Mouse (Mus musculus) cerebellum, adult 9-11 months (tissue): ENCODE data around the gene Psmd2.
A peak's percentile ranks its signal among the peaks of the same experiment; 100 is the strongest.

Experiments
- DNase-seq: peaks from one replicate; pipeline ENCODE4 v3.0.0; 2022

Gene Psmd2

GRCm38 (mm10) chr16:20651076-20651946, at the start of gene Psmd2:
TSS of gene Psmd2 (plus strand) at chr16:20651652.
- DNase-seq = peak; percentile 96

GRCm38 (mm10) chr16:20604705-20605104, 46.7 kb upstream of the Psmd2 start:
- DNase-seq = no peak

GRCm38 (mm10) chr16:20610501-20611356, 40.7 kb upstream of the Psmd2 start:
- peak; percentile 74 for DNase-seq

- DNase-seq = peak; percentile 86
Measured at GRCm38 (mm10) chr16:20611357-20612227, 39.9 kb upstream of the Psmd2 start, which contains the start of the genes Eef1akmt4, Gm49333 and Alg3. TSS of gene Eef1akmt4 (plus strand) at chr16:20611593. TSS of gene Gm49333 (plus strand) at chr16:20611610. TSS of gene Alg3 (minus strand) at chr16:20611735.

- peak; percentile 64 for DNase-seq
Measured at GRCm38 (mm10) chr16:20619541-20620398, 31.7 kb upstream of the Psmd2 start.

- no peak for DNase-seq
Measured at GRCm38 (mm10) chr16:20620399-20620735, 31.1 kb upstream of the Psmd2 start.

- no peak for DNase-seq
Measured at GRCm38 (mm10) chr16:20620751-20621190, 30.7 kb upstream of the Psmd2 start.

- DNase-seq = peak; percentile 89
Measured at GRCm38 (mm10) chr16:20621191-20621990, 30.1 kb upstream of the Psmd2 start, which contains the start of gene Camk2n2. TSS of gene Camk2n2 (minus strand) at chr16:20621287.

- DNase-seq = peak; percentile 86
Measured at GRCm38 (mm10) chr16:20621991-20622685, 29.3 kb upstream of the Psmd2 start.

GRCm38 (mm10) chr16:20623211-20623610, 28.2 kb upstream of the Psmd2 start:
- no peak for DNase-seq

GRCm38 (mm10) chr16:20628871-20629391, 22.5 kb upstream of the Psmd2 start:
- no peak for DNase-seq

GRCm38 (mm10) chr16:20629731-20630634, 21.5 kb upstream of the Psmd2 start, which contains the start of gene Ece2:
TSS of gene Ece2 (plus strand) at chr16:20629828.
- peak; percentile 75 for DNase-seq

- DNase-seq = no peak
Measured at GRCm38 (mm10) chr16:20637410-20637809, 14.0 kb upstream of the Psmd2 start.

GRCm38 (mm10) chr16:20638367-20638766, 13.1 kb upstream of the Psmd2 start:
- no peak for DNase-seq

GRCm38 (mm10) chr16:20642161-20642560, 9.3 kb upstream of the Psmd2 start:
- peak; percentile 70 for DNase-seq

- DNase-seq = no peak
Measured at GRCm38 (mm10) chr16:20643911-20644310, 7.5 kb upstream of the Psmd2 start.

GRCm38 (mm10) chr16:20651947-20652310, 477 bp downstream of the Psmd2 start:
- DNase-seq = no peak

- DNase-seq = no peak
Measured at GRCm38 (mm10) chr16:20653315-20653714, 1.9 kb downstream of the Psmd2 start.
